Mouse (Mus musculus): Measurements from ENCODE around the gene Tead1.

DNA sequence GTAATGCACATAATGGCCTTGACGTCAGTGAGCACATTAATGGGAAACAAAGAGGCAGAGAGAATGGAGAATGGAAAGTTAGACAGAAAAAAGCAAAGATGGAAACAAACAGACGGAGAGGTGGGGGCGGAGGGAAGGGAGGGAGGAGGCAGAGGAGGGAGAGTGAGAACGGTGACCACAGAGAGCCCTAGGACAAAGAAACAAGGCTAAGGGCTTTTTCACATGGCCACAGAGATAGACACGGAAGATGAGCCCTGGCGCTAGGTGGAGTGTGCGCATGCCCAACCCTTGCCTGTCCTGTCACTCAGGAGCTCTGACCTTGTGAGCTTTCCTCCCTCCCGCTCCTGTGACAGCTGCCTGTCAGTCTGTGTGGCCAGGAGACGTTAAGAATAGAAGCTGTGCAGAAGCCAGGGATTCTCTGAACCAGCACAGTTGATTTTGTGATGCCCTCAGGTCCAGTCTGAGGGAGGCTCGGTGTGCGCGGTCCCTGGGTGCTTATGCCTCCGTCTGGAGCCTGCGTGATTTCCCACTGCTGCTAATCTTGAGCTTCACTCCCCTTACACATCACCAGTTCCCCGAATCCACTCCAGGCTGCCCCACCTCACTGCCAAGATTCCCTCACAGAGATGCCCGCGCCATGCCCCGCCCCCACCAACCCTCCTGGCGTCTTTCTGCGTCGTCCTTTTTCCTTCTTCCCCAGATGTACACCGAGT, 239.3 kb downstream of the Tead1 start:
- TF ChIP-seq CTCF (IDR thresholded peaks at IDR 0.05; ENCODE audit: low read depth) (no peak), EP300 (IDR thresholded peaks at IDR 0.05; ENCODE audit: low read depth) (no peak)
